Mouse (Mus musculus): ENCODE results near the gene Igsf21. TPM values are rescaled to one million over a fixed set of nuclear protein-coding genes. Genes with fewer than 3 reads are reported as not detected.

Gene Igsf21
- total and polyA plus RNA-seq, 2 experiments: not detected

- Histone ChIP-seq H3K79me2 (ENCODE audit: control insufficient read depth, insufficient read depth, low read length) (no peaks in the 10 kb centered on the region), H3K9ac (ENCODE audit: low read depth, low read length) (no peak overlapping the region), H3K27ac (replicated peaks; ENCODE audit: insufficient read depth, low read depth, low read length) (no peak overlapping the region), H3K4me1 (ENCODE audit: control insufficient read depth, insufficient read depth, low read length) (no peaks in the 10 kb centered on the region), H3K27me3 (ENCODE audit: control insufficient read depth, insufficient read depth, low read length) (no peaks in the 10 kb centered on the region), H3K4me3 (ENCODE audit: insufficient read depth, low read depth, low read length) (no peak overlapping the region), H3K36me3 (ENCODE audit: control insufficient read depth, insufficient read depth, low read length) (no peaks in the 10 kb centered on the region)
- DNase-seq (ENCODE audit: extremely low read depth, low read depth, low spot score): no peak
- 89% methylated on average over 15 of the region's 15 CpGs for WGBS
- TF ChIP-seq CTCF (IDR thresholded peaks at IDR 0.05; ENCODE audit: low read depth, low read length): no peak
Observed at GRCm38 (mm10) chr4:140269184-140269840, 22.7 kb upstream of the Igsf21 start.

- Histone ChIP-seq H3K36me3 (ENCODE audit: control insufficient read depth, insufficient read depth, low read length) (no peaks in the 10 kb centered on the region), H3K4me3 (ENCODE audit: insufficient read depth, low read depth, low read length) (no peak overlapping the region), H3K27ac (replicated peaks; ENCODE audit: insufficient read depth, low read depth, low read length) (no peak overlapping the region), H3K4me1 (ENCODE audit: control insufficient read depth, insufficient read depth, low read length) (no peaks in the 10 kb centered on the region), H3K27me3 (ENCODE audit: control insufficient read depth, insufficient read depth, low read length) (no peaks in the 10 kb centered on the region), H3K9ac (ENCODE audit: low read depth, low read length) (no peak overlapping the region), H3K79me2 (ENCODE audit: control insufficient read depth, insufficient read depth, low read length) (no peaks in the 10 kb centered on the region)
- DNase-seq (ENCODE audit: extremely low read depth, low read depth, low spot score): no peak
- 80% methylated on average over 9 of the region's 9 CpGs for WGBS
- TF ChIP-seq POLR2A (IDR thresholded peaks at IDR 0.05; ENCODE audit: extremely low read depth, insufficient read depth, low read length): no peak
- no peak for TF ChIP-seq CTCF (IDR thresholded peaks at IDR 0.05; ENCODE audit: low read depth, low read length)
Observed at GRCm38 (mm10) chr4:140267835-140268234, 21.3 kb upstream of the Igsf21 start.

DNA sequence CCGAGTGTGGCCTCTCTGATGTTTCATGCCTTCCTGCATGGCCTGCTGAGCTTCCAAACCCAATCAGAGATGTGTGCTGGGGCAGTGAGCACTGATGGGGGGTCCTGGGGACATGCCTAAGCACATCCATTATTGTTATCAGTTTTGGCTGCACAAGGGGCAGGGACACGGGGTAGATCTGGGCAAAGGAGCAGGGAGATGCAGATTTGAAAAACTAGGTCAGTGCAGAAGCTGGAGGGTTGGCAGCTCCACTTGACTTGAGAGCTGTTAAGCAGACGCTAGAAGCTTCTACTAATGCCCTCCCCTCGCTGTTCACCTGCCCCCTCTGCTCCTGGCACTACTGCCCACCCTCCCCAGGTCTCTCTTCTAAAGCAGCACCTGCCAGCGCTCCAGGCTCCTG, 20.5 kb upstream of the Igsf21 start:
- no peak for TF ChIP-seq POLR2A (IDR thresholded peaks at IDR 0.05; ENCODE audit: extremely low read depth, insufficient read depth, low read length)
- TF ChIP-seq CTCF (IDR thresholded peaks at IDR 0.05; ENCODE audit: low read depth, low read length): no peak
- DNase-seq (ENCODE audit: extremely low read depth, low read depth, low spot score): no peak
- H3K79me2 ChIP-seq (ENCODE audit: control insufficient read depth, insufficient read depth, low read length): no peaks in the 10 kb centered on the region
- H3K4me3 ChIP-seq (ENCODE audit: insufficient read depth, low read depth, low read length): no peak overlapping the region
- H3K9ac ChIP-seq (ENCODE audit: low read depth, low read length): no peak overlapping the region
- H3K27ac ChIP-seq (replicated peaks; ENCODE audit: insufficient read depth, low read depth, low read length): no peak overlapping the region
- WGBS: 60% methylated on average over 5 of the region's 5 CpGs
- no peaks in the 10 kb centered on the region for H3K36me3 ChIP-seq (ENCODE audit: control insufficient read depth, insufficient read depth, low read length)
- no peaks in the 10 kb centered on the region for H3K27me3 ChIP-seq (ENCODE audit: control insufficient read depth, insufficient read depth, low read length)
- H3K4me1 ChIP-seq (ENCODE audit: control insufficient read depth, insufficient read depth, low read length): no peaks in the 10 kb centered on the region

DNA sequence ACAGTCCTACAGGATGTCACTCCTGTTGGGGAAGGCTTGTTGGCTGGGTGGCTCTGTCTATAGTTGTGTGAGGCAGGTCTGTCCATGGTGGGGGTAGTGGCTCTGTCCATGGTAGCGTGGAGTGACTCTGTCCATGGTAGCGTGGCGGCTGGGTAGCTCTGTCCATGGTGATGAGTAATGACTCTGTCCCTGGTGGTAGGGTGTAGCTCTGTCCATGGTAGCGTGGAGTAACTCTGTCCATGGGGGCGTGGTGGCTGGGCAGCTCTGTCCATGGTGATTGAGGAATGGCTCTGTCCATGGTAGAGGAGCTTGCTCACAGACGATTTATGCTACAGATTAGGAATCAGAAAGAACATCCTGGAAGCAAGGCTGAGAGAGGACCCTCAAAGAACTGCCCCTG, 12.4 kb upstream of the Igsf21 start:
- Histone ChIP-seq H3K27me3 (ENCODE audit: control insufficient read depth, insufficient read depth, low read length) (no peaks in the 10 kb centered on the region), H3K79me2 (ENCODE audit: control insufficient read depth, insufficient read depth, low read length) (no peaks in the 10 kb centered on the region), H3K9ac (ENCODE audit: low read depth, low read length) (no peak overlapping the region), H3K36me3 (ENCODE audit: control insufficient read depth, insufficient read depth, low read length) (no peaks in the 10 kb centered on the region), H3K27ac (replicated peaks; ENCODE audit: insufficient read depth, low read depth, low read length) (no peak overlapping the region), H3K4me1 (ENCODE audit: control insufficient read depth, insufficient read depth, low read length) (no peaks in the 10 kb centered on the region), H3K4me3 (ENCODE audit: insufficient read depth, low read depth, low read length) (no peak overlapping the region)
- 14% methylated on average over 6 of the region's 6 CpGs for WGBS
- peak; percentile 2 for DNase-seq (ENCODE audit: extremely low read depth, low read depth, low spot score)
- no peak for TF ChIP-seq CTCF (IDR thresholded peaks at IDR 0.05; ENCODE audit: low read depth, low read length)
- no peak for TF ChIP-seq POLR2A (IDR thresholded peaks at IDR 0.05; ENCODE audit: extremely low read depth, insufficient read depth, low read length)

DNA sequence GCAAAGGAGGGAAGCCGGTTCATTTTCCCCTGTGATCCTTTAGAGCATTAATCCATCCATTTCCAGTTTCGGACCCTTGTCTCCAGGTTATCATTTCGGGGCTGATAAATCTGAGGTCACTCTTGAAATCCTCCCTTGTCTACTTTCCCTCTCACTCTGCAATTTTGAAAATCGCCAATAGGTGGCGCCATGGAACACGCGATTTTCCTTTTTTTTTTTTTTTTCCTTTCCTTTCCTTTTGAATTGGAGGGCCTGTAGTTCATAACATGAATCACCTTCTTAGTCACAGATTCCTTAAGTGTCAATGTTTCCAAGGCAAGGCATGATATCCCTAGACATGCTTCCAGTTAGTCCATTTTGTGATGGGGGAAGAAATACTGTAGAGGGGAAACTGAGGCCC, 5.8 kb upstream of the Igsf21 start:
- DNase-seq (ENCODE audit: extremely low read depth, low read depth, low spot score): no peak
- Histone ChIP-seq H3K4me3 (ENCODE audit: insufficient read depth, low read depth, low read length) (no peak overlapping the region), H3K36me3 (ENCODE audit: control insufficient read depth, insufficient read depth, low read length) (no peaks in the 10 kb centered on the region), H3K27ac (replicated peaks; ENCODE audit: insufficient read depth, low read depth, low read length) (no peak overlapping the region), H3K4me1 (ENCODE audit: control insufficient read depth, insufficient read depth, low read length) (no peaks in the 10 kb centered on the region), H3K79me2 (ENCODE audit: control insufficient read depth, insufficient read depth, low read length) (no peaks in the 10 kb centered on the region), H3K9ac (ENCODE audit: low read depth, low read length) (no peak overlapping the region), H3K27me3 (ENCODE audit: control insufficient read depth, insufficient read depth, low read length) (peaks cover 9% of the 10 kb centered on the region; the same call in 1 of the 2 replicates)
- TF ChIP-seq POLR2A (IDR thresholded peaks at IDR 0.05; ENCODE audit: extremely low read depth, insufficient read depth, low read length) (no peak), CTCF (IDR thresholded peaks at IDR 0.05; ENCODE audit: low read depth, low read length) (no peak)
- 9% methylated on average over 7 of the region's 7 CpGs for WGBS

DNA sequence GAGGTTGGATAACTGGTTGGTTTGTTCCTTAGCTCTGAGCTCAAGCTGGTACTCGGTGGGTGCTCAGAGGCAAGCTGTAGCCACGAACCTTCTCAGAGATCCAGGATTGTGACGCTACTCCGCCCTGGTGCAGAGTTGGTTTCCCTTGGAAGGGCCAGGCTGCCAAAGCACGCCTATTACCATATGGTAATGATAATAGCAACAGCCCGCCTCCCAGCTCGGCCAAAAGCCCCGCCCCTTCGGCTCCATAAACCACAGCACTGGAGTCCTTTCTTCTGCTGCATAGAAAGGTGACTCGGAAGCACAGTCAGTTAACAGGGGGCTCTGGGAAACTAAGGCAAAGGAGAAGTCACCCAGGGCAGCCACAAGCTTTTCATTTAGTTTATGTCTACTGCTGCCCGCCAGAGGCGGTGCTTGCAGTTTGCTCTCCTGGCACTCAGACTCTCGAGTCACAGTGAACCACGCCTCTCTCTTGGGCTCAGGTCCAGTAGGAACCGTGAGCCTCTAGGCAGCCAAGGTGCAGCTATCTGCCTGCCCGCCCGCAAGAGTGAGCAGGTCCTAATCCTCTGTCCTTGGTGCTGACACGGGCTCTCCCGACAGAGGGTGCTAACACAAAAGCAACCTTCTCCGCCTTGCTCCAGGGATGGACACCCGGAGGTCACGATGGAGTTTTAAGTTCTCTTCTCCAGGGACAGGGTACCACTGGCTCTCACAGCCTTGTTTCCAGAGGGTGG, 2.6 kb upstream of the Igsf21 start:
- peak; percentile 10 for DNase-seq (ENCODE audit: extremely low read depth, low read depth, low spot score)
- Histone ChIP-seq H3K4me3 (ENCODE audit: insufficient read depth, low read depth, low read length) (no peak overlapping the region), H3K4me1 (ENCODE audit: control insufficient read depth, insufficient read depth, low read length) (no peaks in the 10 kb centered on the region), H3K36me3 (ENCODE audit: control insufficient read depth, insufficient read depth, low read length) (no peaks in the 10 kb centered on the region), H3K9ac (ENCODE audit: low read depth, low read length) (no peak overlapping the region), H3K27me3 (ENCODE audit: control insufficient read depth, insufficient read depth, low read length) (peaks cover 24% of the 10 kb centered on the region), H3K79me2 (ENCODE audit: control insufficient read depth, insufficient read depth, low read length) (no peaks in the 10 kb centered on the region), H3K27ac (replicated peaks; ENCODE audit: insufficient read depth, low read depth, low read length) (no peak overlapping the region)
- 9% methylated on average over 22 of the region's 22 CpGs for WGBS
- TF ChIP-seq POLR2A (IDR thresholded peaks at IDR 0.05; ENCODE audit: extremely low read depth, insufficient read depth, low read length) (no peak), CTCF (IDR thresholded peaks at IDR 0.05; ENCODE audit: low read depth, low read length) (peak; percentile 5; the same call in 1 of the 2 replicates)
